Mouse (Mus musculus): Measurements from ENCODE around the gene Rcor2. TPM values are rescaled to one million over a fixed set of nuclear protein-coding genes. Genes with fewer than 3 reads are reported as not detected.

Gene Rcor2
- total RNA-seq, 2 experiments from 2014 or later: 14.3 to 14.7 TPM

- Histone ChIP-seq H3K27ac (peak overlapping the region; percentile 86; the same call in 1 of the 2 replicates), H3K4me3 (no peak overlapping the region)
- intact Hi-C loops (cut with DNase I): no loop called here
- TF ChIP-seq CTCF (IDR thresholded peaks at IDR 0.05): no peak
- DNase-seq (ENCODE audit: extremely low spot score in 1 of 2, low spot score in 2 of 2): no peak
Observed at GRCm38 (mm10) chr19:7300078-7300477, 33.0 kb downstream of the Rcor2 start.

GRCm38 (mm10) chr19:7301647-7302492 is 34.7 kb downstream of the Rcor2 start:
- Histone ChIP-seq H3K27ac (peak overlapping the region; percentile 86), H3K4me3 (no peak overlapping the region)
- no peak for TF ChIP-seq CTCF (IDR thresholded peaks at IDR 0.05)
- peak in 1 of 2 experiments; percentile 68 for DNase-seq (ENCODE audit: extremely low spot score in 1 of 2, low spot score in 2 of 2)
- intact Hi-C loops (cut with DNase I): no loop called here

DNA sequence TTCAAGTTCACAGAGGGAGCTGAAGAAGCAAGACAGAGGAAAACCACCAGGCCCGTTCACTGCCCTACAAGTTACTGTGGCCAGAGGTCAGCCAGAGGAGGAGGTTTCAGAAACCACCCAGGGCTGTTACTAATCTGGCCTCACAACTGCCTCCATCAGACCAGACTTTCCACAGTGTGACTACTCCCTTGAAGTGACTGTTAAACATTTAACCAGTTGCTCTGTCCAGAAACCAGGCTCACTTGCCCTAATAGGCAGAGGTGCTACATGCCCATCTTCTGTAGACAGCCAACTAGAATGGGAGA is 35.3 kb downstream of the Rcor2 start:
- intact Hi-C loops (cut with DNase I): no loop called here
- no peak for DNase-seq (ENCODE audit: extremely low spot score in 1 of 2, low spot score in 2 of 2)

GRCm38 (mm10) chr19:7303796-7304195 is 36.7 kb downstream of the Rcor2 start:
- Histone ChIP-seq H3K4me3 (no peak overlapping the region), H3K27ac (peak overlapping the region; percentile 86)
- no peak; the same call in 1 of the 2 replicates for TF ChIP-seq CTCF (IDR thresholded peaks at IDR 0.05)
- DNase-seq (ENCODE audit: extremely low spot score in 1 of 2, low spot score in 2 of 2): no peak
- intact Hi-C loops (cut with DNase I): no loop called here

More for the DNA sequence above, 35.3 kb downstream of the Rcor2 start:
- no peak for TF ChIP-seq CTCF (IDR thresholded peaks at IDR 0.05)
- Histone ChIP-seq H3K4me3 (no peak overlapping the region), H3K27ac (peak overlapping the region; percentile 86)

DNA sequence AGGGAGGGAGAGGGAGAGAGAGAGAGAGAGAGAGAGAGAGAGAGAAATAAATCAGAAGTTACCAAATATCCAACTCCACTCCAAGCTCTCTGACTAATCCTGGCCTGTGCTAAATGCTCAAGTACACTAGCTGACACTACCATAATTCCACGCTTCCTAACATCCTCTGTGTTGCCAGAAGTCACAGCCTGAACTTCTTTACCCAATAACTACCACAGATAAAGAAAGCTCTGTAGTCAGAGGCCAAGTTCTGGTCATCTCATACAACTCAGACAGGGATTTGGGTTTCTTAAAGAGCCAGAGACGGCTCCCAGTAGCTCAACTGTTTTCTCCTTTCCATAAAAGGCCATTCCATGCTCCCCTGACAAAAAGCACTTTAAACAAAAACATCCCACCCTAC is 37.7 kb downstream of the Rcor2 start:
- intact Hi-C loops (cut with DNase I): no loop called here
- Histone ChIP-seq H3K4me3 (no peak overlapping the region), H3K27ac (peak overlapping the region; percentile 19; the same call in 1 of the 2 replicates)
- TF ChIP-seq CTCF (IDR thresholded peaks at IDR 0.05): no peak
- DNase-seq (ENCODE audit: extremely low spot score in 1 of 2, low spot score in 2 of 2): no peak

- DNase-seq (ENCODE audit: extremely low spot score in 1 of 2, low spot score in 2 of 2): no peak
- no peak overlapping the region for H3K4me3 ChIP-seq
- TF ChIP-seq CTCF (IDR thresholded peaks at IDR 0.05): no peak
- intact Hi-C loops (cut with DNase I): no loop called here
- peak overlapping the region; percentile 9; the same call in 1 of the 2 replicates for H3K27ac ChIP-seq
Observed at GRCm38 (mm10) chr19:7305380-7306310, 38.5 kb downstream of the Rcor2 start.

DNA sequence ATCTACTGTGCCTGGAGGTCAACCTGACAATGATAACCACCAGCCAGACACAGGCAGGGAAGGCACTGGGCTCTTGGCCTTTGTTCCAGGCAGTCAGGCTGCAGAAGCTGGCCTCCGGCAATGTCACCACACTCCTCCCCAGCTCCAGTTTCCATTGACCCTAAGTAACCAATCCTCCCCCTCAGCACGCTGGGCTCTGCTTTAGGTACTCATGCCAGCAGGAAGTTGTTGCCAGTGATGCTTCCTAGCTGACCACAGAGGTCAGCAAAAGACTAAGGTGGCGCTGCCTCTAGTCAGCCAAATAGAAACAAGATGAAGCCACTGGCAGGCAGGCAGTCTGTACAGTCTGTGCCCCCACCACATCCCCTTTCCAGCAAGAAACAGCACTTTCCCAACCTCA is 39.8 kb downstream of the Rcor2 start:
- intact Hi-C loops (cut with DNase I): no loop called here
- DNase-seq (ENCODE audit: extremely low spot score in 1 of 2, low spot score in 2 of 2): no peak
- no peak for TF ChIP-seq CTCF (IDR thresholded peaks at IDR 0.05)
- H3K4me3 ChIP-seq: no peak overlapping the region
- peak overlapping the region; percentile 15; the same call in 1 of the 2 replicates for H3K27ac ChIP-seq

GRCm38 (mm10) chr19:7307995-7308770 is 41.1 kb downstream of the Rcor2 start:
- H3K4me3 ChIP-seq: no peak overlapping the region
- no peak for DNase-seq (ENCODE audit: extremely low spot score in 1 of 2, low spot score in 2 of 2)
- H3K27ac ChIP-seq: peak overlapping the region; percentile 66; the same call in 1 of the 2 replicates
- TF ChIP-seq CTCF (IDR thresholded peaks at IDR 0.05): no peak
- intact Hi-C loops (cut with DNase I): no loop called here

GRCm38 (mm10) chr19:7309738-7310330 is 42.7 kb downstream of the Rcor2 start:
- intact Hi-C loops (cut with DNase I): no loop called here
- H3K27ac ChIP-seq: peak overlapping the region; percentile 74
- no peak for DNase-seq (ENCODE audit: extremely low spot score in 1 of 2, low spot score in 2 of 2)

DNA sequence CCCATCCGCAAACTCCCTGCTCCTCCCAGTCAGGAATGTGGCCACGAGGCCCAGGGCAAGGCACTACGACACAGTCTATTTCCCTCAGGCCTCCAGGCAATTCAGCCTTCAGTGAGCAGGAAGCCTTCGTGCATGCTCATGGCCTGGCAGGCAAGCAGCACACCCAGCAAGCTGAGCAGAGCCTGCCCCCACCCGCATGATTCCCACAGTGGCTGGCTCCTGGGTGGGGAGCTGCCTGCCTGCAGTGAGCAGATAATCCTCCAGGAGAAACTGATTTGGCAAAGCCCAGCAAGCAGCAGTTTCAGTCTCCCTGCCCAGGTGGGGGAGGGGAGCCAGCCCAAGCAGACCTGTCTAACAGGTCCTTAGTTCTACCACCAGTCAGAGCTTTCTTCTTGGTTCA is 43.6 kb downstream of the Rcor2 start:
- TF ChIP-seq CTCF (IDR thresholded peaks at IDR 0.05): peak; percentile 30
- no peak overlapping the region for H3K4me3 ChIP-seq
- peak in 1 of 2 experiments; percentile 50 for DNase-seq (ENCODE audit: extremely low spot score in 1 of 2, low spot score in 2 of 2)
- intact Hi-C loops (cut with DNase I): no loop called here
- peak overlapping the region; percentile 74 for H3K27ac ChIP-seq

More at GRCm38 (mm10) chr19:7309738-7310330, 42.7 kb downstream of the Rcor2 start:
- TF ChIP-seq CTCF (IDR thresholded peaks at IDR 0.05): no peak
- H3K4me3 ChIP-seq: no peak overlapping the region

- no peak for DNase-seq (ENCODE audit: extremely low spot score in 1 of 2, low spot score in 2 of 2)
- intact Hi-C loops (cut with DNase I): no loop called here
- TF ChIP-seq CTCF (IDR thresholded peaks at IDR 0.05): no peak
- peak overlapping the region; percentile 74 for H3K27ac ChIP-seq
- no peak overlapping the region for H3K4me3 ChIP-seq
Observed at GRCm38 (mm10) chr19:7311306-7311705, 44.2 kb downstream of the Rcor2 start.

Measured in left cerebral cortex, adult 2 months (tissue).